Mouse (Mus musculus) bone marrow, adult 2 months (tissue): ENCODE measurements at regions not wholly inside any gene's neighbourhood (a gene's known extent, or its start where the extent isn't known, plus 50 kb on each side); places are given as distances from the start of the nearest gene placed in this dataset.

Experiments
- CTCF ChIP-seq: fragments of 200-500 bp; IDR thresholded peaks from 2 replicates; pipeline ENCODE4 v1.5.1; 2011; ENCODE audit warnings: low read length, control low read depth; ENCODE audit not compliant: control insufficient read depth, insufficient read depth
- POLR2A ChIP-seq: fragments of 200-500 bp; IDR thresholded peaks from 2 replicates; pipeline ENCODE4 v1.6.1; 2011; ENCODE audit warnings: low read depth, mild to moderate bottlenecking, control low read depth, low read length, borderline replicate concordance; ENCODE audit not compliant: control insufficient read depth

- TF ChIP-seq CTCF, result no peak
- TF ChIP-seq POLR2A, result no peak
These were observed 113.7 kb upstream of the Cwc22 start for GRCm38 (mm10) chr2:78059801-78060416.
